In genomic region chr5:111409412-111410044, GRCm38 (mm10) we compare ENCODE assay signal across 10 mouse cellular contexts. TPM values are rescaled to one million over a fixed set of nuclear protein-coding genes. Genes with fewer than 3 reads are reported as not detected.
A peak's percentile ranks its signal among the peaks of the same experiment; 100 is the strongest.
DNase-seq lines count a peak whose midpoint lies in the region; ATAC-seq and TF ChIP-seq lines count a peak whose summit lies in the region.
"Had no signal": no experiment of that assay in that cellular context is flagged by ENCODE, and none has a peak within 500 bp of the region (broad histone marks: within the 10 kb centered on the region; RNA-seq: fewer than 3 reads in every experiment).

No protein-coding gene starts in this region.

- H3K36me3 ChIP-seq in limb, embryonic 14.5 days (ENCODE audit: control insufficient read depth, insufficient read depth, low read length): no peaks in the 10 kb centered on the region
- H3K36me3 ChIP-seq in stomach, postnatal 0 days (ENCODE audit: control insufficient read depth, insufficient read depth, low read length): no peaks in the 10 kb centered on the region
- H3K36me3 ChIP-seq: heart, embryonic 15.5 days had no signal

- no peak overlapping the region for H3K9ac ChIP-seq in limb, embryonic 14.5 days (ENCODE audit: low read depth, low read length, severe bottlenecking)
- H3K9ac ChIP-seq in stomach, postnatal 0 days (ENCODE audit: low read length): no peak overlapping the region

- peaks cover 35% of the 10 kb centered on the region for H3K4me1 ChIP-seq in limb, embryonic 14.5 days (ENCODE audit: control insufficient read depth, insufficient read depth, low read length)
- 0 out of 2 replicates have a peak, but pooled peaks cover 4% of the 10 kb centered on the region for H3K4me1 ChIP-seq in stomach, postnatal 0 days (replicated peaks; ENCODE audit: control insufficient read depth, insufficient read depth)

- no peak overlapping the region for H3K4me2 ChIP-seq in limb, embryonic 14.5 days (replicated peaks; ENCODE audit: low read depth, low read length, severe bottlenecking)
- no peak overlapping the region for H3K4me2 ChIP-seq in stomach, postnatal 0 days (replicated peaks; ENCODE audit: low read depth)

- H3K4me3 ChIP-seq in gastrocnemius, adult 2 months: no peak overlapping the region
- H3K4me3 ChIP-seq in limb, embryonic 14.5 days (replicated peaks; ENCODE audit: low read length): no peak overlapping the region
- H3K4me3 ChIP-seq in stomach, postnatal 0 days (ENCODE audit: low read depth, low read length): no peak overlapping the region
- H3K4me3 ChIP-seq: heart, embryonic 15.5 days had no signal

- no peaks in the 10 kb centered on the region for H3K9me3 ChIP-seq in limb, embryonic 14.5 days (ENCODE audit: control insufficient read depth, low read length)
- no peaks in the 10 kb centered on the region for H3K9me3 ChIP-seq in stomach, postnatal 0 days (ENCODE audit: control insufficient read depth, low read length)
- H3K9me3 ChIP-seq: heart, embryonic 15.5 days had no signal

- peak overlapping the region; percentile 69 for H3K27ac ChIP-seq in gastrocnemius, adult 2 months
- H3K27ac ChIP-seq in limb, embryonic 14.5 days (replicated peaks; ENCODE audit: low read depth, low read length): peak overlapping the region; percentile 83; the same call in 1 of the 2 replicates
- 0 out of 2 replicates have a peak overlapping the region, but pooled peaks have one; percentile 82 for H3K27ac ChIP-seq in stomach, postnatal 0 days (replicated peaks)

- no peak for TF ChIP-seq EP300 in stomach, postnatal 0 days (optimal IDR thresholded peaks at IDR 0.05)

- 6% methylated on average over 1 of the region's 1 CpGs for WGBS in limb, embryonic 14.5 days
- 17% methylated on average over 1 of the region's 1 CpGs for WGBS in stomach, postnatal 0 days

- intact Hi-C loops in gastrocnemius, adult 2 months (cut with DNase I): no loop called here

- H3K27me3 ChIP-seq in limb, embryonic 14.5 days (ENCODE audit: control insufficient read depth, insufficient read depth, low read length): 0 out of 2 replicates have a peak, but pooled peaks cover 13% of the 10 kb centered on the region
- no peaks in the 10 kb centered on the region for H3K27me3 ChIP-seq in stomach, postnatal 0 days (ENCODE audit: control insufficient read depth, insufficient read depth, low read length)

- no peak for ATAC-seq in limb, embryonic 14.5 days (ENCODE audit: low FRiP score, low read depth)
- ATAC-seq in stomach, postnatal 0 days (ENCODE audit: low FRiP score, low TSS enrichment): 0 out of 2 replicates have a peak, but pooled peaks have one; percentile 34

- DNase-seq in gastrocnemius, adult 2 months: peak; percentile 54
- DNase-seq in gastrocnemius, postnatal 25 days: no peak
- peak; percentile 54 for DNase-seq in 416B (ENCODE audit: low read depth)
- DNase-seq in embryo, embryonic 11 days: peak; percentile 63
- no peak for DNase-seq in limb, embryonic 14.5 days (ENCODE audit: low spot score)
- peak; percentile 50 for DNase-seq in stomach, postnatal 0 days (ENCODE audit: low spot score)
- no peak for DNase-seq in left cerebral cortex, adult 9 months (ENCODE audit: low spot score in 2 of 2)
- no peak for DNase-seq in frontal cortex, postnatal 25 days (ENCODE audit: low spot score in 2 of 2)

- no peak for TF ChIP-seq POLR2A in limb, embryonic 14.5 days (IDR thresholded peaks at IDR 0.05; ENCODE audit: borderline replicate concordance, extremely low read depth, insufficient read depth, insufficient read length)

- TF ChIP-seq CTCF in gastrocnemius, adult 2 months (IDR thresholded peaks at IDR 0.05): peak; percentile 62
- peak; percentile 77 for TF ChIP-seq CTCF in stomach, postnatal 0 days (IDR thresholded peaks at IDR 0.05; ENCODE audit: low read depth)

RNA-seq across cellular contexts. Expression of gene Mn1, which starts 7.6 kb away (rescaled TPM):
- total RNA-seq in gastrocnemius, adult 2 months (2021): 10 to 100 TPM; 43.9 to 85.9 TPM
- 10 to 100 TPM; 49.1 to 75.2 TPM for total RNA-seq in gastrocnemius, postnatal 25 days (2021)
- 11.4 and 16.0 TPM in 2 replicates for polyA plus RNA-seq in limb, embryonic 14.5 days (2012; rRNA removed)
- polyA plus RNA-seq in limb, embryonic 14.5 days (2014; fragmentation: Nextera tagmentation; extraction: Ambion mirVana): 18.2 and 21.0 TPM in 2 replicates
- 4.9 and 5.6 TPM in 2 replicates for polyA plus RNA-seq in stomach, postnatal 0 days (2015; fragmentation: Nextera tagmentation; extraction: Ambion mirVana)
- total RNA-seq: neutrophil, adult 5-6 weeks had no signal

Comparison
In these comparisons a context has a peak if more than half of its experiments do, and no peak if none do; other contexts are left out.
1. DNase-seq: peak in gastrocnemius, adult 2 months (single experiment), 416B (single experiment), embryo, embryonic 11 days (single experiment) and stomach, postnatal 0 days (single experiment); none in gastrocnemius, postnatal 25 days (single experiment), limb, embryonic 14.5 days (single experiment), left cerebral cortex, adult 9 months (0 of 2) and frontal cortex, postnatal 25 days (0 of 2).
2. Peak in every context shown above with its lines, with median percentiles within 50 percentile points of each other: H3K27ac ChIP-seq.